Mouse (Mus musculus): ENCODE data around the gene Hoxc12.

- TF ChIP-seq POLR2A (IDR thresholded peaks at IDR 0.05; ENCODE audit: low read depth, low read length) (no peak), CTCF (IDR thresholded peaks at IDR 0.05; ENCODE audit: borderline replicate concordance, insufficient read depth, low read length) (no peak)
Measured at GRCm38 (mm10) chr15:102988078-102988477, 51.5 kb downstream of the Hoxc12 start.
